Mouse (Mus musculus) kidney, embryonic 16.5 days (tissue): Measurements from ENCODE around the gene Cx3cl1. TPM values are rescaled to one million over a fixed set of nuclear protein-coding genes. Genes with fewer than 3 reads are reported as not detected.

Experiments
- ATAC-seq: fragments of 200-750 bp; cut with Nextera tagmentation; 2 replicates; pipeline ENCODE4 v1.8.0; 2017; ENCODE audit warnings: moderate TSS enrichment; ENCODE audit not compliant: low FRiP score, low TSS enrichment
- H3K27ac ChIP-seq: fragments of 300-500 bp; sonication (generic); 2 replicates; pipeline ENCODE4 v1.5.1; 2014; ENCODE audit warnings: low read length
- H3K27me3 ChIP-seq: fragments of 300-500 bp; sonication (generic); 2 replicates; pipeline ENCODE4 v1.6.1; 2014; ENCODE audit warnings: low read length, control low read depth, mixed read lengths; ENCODE audit not compliant: insufficient read depth
- H3K36me3 ChIP-seq: fragments of 300-500 bp; sonication (generic); 2 replicates; pipeline ENCODE4 v1.6.1; 2014; ENCODE audit warnings: low read length, control low read depth, mixed read lengths; ENCODE audit not compliant: insufficient read depth
- H3K4me1 ChIP-seq: fragments of 300-500 bp; sonication (generic); 2 replicates; pipeline ENCODE4 v1.6.1; 2014; ENCODE audit warnings: low read length, control low read depth, mixed read lengths; ENCODE audit not compliant: insufficient read depth
- H3K4me2 ChIP-seq: fragments of 300-500 bp; sonication (generic); replicated peaks from 2 replicates; pipeline ENCODE4 v1.6.1; 2014; ENCODE audit warnings: low read depth, low read length
- H3K4me3 ChIP-seq: fragments of 300-500 bp; sonication (generic); 2 replicates; pipeline ENCODE4 v1.5.1; 2014; ENCODE audit warnings: mild to moderate bottlenecking, low read length
- H3K9ac ChIP-seq: fragments of 300-500 bp; sonication (generic); replicated peaks from 2 replicates; pipeline ENCODE4 v1.6.1; 2014; ENCODE audit warnings: low read length
- H3K9me3 ChIP-seq: fragments of 300-500 bp; sonication (generic); 2 replicates; pipeline ENCODE4 v1.6.1; 2016; ENCODE audit warnings: low read length, control low read depth
- WGBS: fragments of 180-500 bp; shearing (Covaris S2); extraction: QIAGEN DNeasy Blood & Tissue Kit; methylation state at CpG from one replicate; pipeline ENCODE4 v1.1.7; 2014; 5-methylcytosine and 5-hydroxymethylcytosine counted together
- polyA plus RNA-seq: library from polyadenylated mRNA; unstranded; fragments of >200 nt; fragmentation: Nextera tagmentation; extraction: Ambion mirVana; gene quantifications from 2 replicates; pipeline ENCODE4 v1.2.1, GENCODE M21; 2015

Cx3cl1 gene
- polyA plus RNA-seq, 1 experiment from 2014 or later: 12.8 TPM

GRCm38 (mm10) chr8:94822637-94823560 lies 51.1 kb downstream of the Cx3cl1 start:
- ATAC-seq: peak; percentile 86
- Histone ChIP-seq H3K9ac (0 out of 2 replicates have a peak overlapping the region, but pooled peaks have one; percentile 35), H3K27ac (no peak overlapping the region), H3K36me3 (peaks cover 21% of the 10 kb centered on the region; the same call in 1 of the 2 replicates), H3K4me1 (peaks cover 5% of the 10 kb centered on the region; the same call in 1 of the 2 replicates), H3K9me3 (no peaks in the 10 kb centered on the region), H3K27me3 (no peaks in the 10 kb centered on the region), H3K4me3 (no peak overlapping the region), H3K4me2 (peak overlapping the region; percentile 30; the same call in 1 of the 2 replicates)
- WGBS: 37% methylated on average over 23 of the region's 23 CpGs

- H3K4me3 ChIP-seq: no peak overlapping the region
- peaks cover 33% of the 10 kb centered on the region for H3K36me3 ChIP-seq
- peaks cover 5% of the 10 kb centered on the region; the same call in 1 of the 2 replicates for H3K4me1 ChIP-seq
- H3K4me2 ChIP-seq: no peak overlapping the region
- 0 out of 2 replicates have a peak, but pooled peaks cover 2% of the 10 kb centered on the region for H3K9me3 ChIP-seq
- 91% methylated on average over 6 of the region's 6 CpGs for WGBS
- H3K27me3 ChIP-seq: no peaks in the 10 kb centered on the region
- H3K9ac ChIP-seq: no peak overlapping the region
- ATAC-seq: no peak
- no peak overlapping the region for H3K27ac ChIP-seq
Observed at GRCm38 (mm10) chr8:94825170-94825569, 53.4 kb downstream of the Cx3cl1 start.

- ATAC-seq: no peak
- H3K36me3 ChIP-seq: peaks cover 40% of the 10 kb centered on the region
Observed at GRCm38 (mm10) chr8:94826210-94826609, 54.4 kb downstream of the Cx3cl1 start.

GRCm38 (mm10) chr8:94828284-94828683 lies 56.5 kb downstream of the Cx3cl1 start:
- H3K9ac ChIP-seq: no peak overlapping the region
- ATAC-seq: no peak
- 86% methylated on average over 6 of the region's 6 CpGs for WGBS
- H3K4me2 ChIP-seq: no peak overlapping the region
- 0 out of 2 replicates have a peak, but pooled peaks cover 2% of the 10 kb centered on the region for H3K9me3 ChIP-seq
- H3K4me1 ChIP-seq: 0 out of 2 replicates have a peak, but pooled peaks cover under 1% of the 10 kb centered on the region
- no peak overlapping the region for H3K27ac ChIP-seq
- peaks cover 48% of the 10 kb centered on the region for H3K36me3 ChIP-seq
- no peaks in the 10 kb centered on the region for H3K27me3 ChIP-seq
- no peak overlapping the region for H3K4me3 ChIP-seq

More at GRCm38 (mm10) chr8:94826210-94826609, 54.4 kb downstream of the Cx3cl1 start:
- 94% methylated on average over 5 of the region's 5 CpGs for WGBS
- Histone ChIP-seq H3K9me3 (0 out of 2 replicates have a peak, but pooled peaks cover 2% of the 10 kb centered on the region), H3K4me2 (no peak overlapping the region), H3K9ac (no peak overlapping the region), H3K4me1 (peaks cover 5% of the 10 kb centered on the region; the same call in 1 of the 2 replicates), H3K27ac (no peak overlapping the region), H3K27me3 (no peaks in the 10 kb centered on the region), H3K4me3 (no peak overlapping the region)

Other genes starting within 250 kb of the Cx3cl1 start
- 10.2 and 13.5 TPM in 2 replicates for gene Cpne2, start 239.0 kb upstream of the Cx3cl1 start, polyA plus RNA-seq
- gene Rspry1, start 170.1 kb upstream of the Cx3cl1 start, polyA plus RNA-seq: 39.1 and 41.4 TPM in 2 replicates
- gene Fam192a, start 170.0 kb upstream of the Cx3cl1 start, polyA plus RNA-seq: 63.2 and 69.2 TPM in 2 replicates
- 133 and 135 TPM in 2 replicates for gene Arl2bp, start 105.4 kb upstream of the Cx3cl1 start, polyA plus RNA-seq
- 19.6 and 20.8 TPM in 2 replicates for gene Pllp, start 75.7 kb upstream of the Cx3cl1 start, polyA plus RNA-seq
- not detected in 2 replicates for gene Ccl22, start 26.4 kb upstream of the Cx3cl1 start, polyA plus RNA-seq
- 0.57 TPM in 1 of 2 replicates, not detected in the other for gene Ccl17, start 38.4 kb downstream of the Cx3cl1 start, polyA plus RNA-seq
- 100 and 110 TPM in 2 replicates for gene Coq9, start 66.3 kb downstream of the Cx3cl1 start, polyA plus RNA-seq
- 125 and 131 TPM in 2 replicates for gene Ciapin1, start 66.3 kb downstream of the Cx3cl1 start, polyA plus RNA-seq
- 157 and 179 TPM in 2 replicates for gene Polr2c, start 85.4 kb downstream of the Cx3cl1 start, polyA plus RNA-seq
- gene Dok4, start 104.3 kb downstream of the Cx3cl1 start, polyA plus RNA-seq: 34.8 and 39.3 TPM in 2 replicates
- gene Ccdc102a, start 146.1 kb downstream of the Cx3cl1 start, polyA plus RNA-seq: 20.1 and 21.0 TPM in 2 replicates
- 0.05 and 0.08 TPM in 2 replicates for gene Adgrg5, start 151.7 kb downstream of the Cx3cl1 start, polyA plus RNA-seq
- 66.2 and 67.8 TPM in 2 replicates for gene Adgrg1, start 202.7 kb downstream of the Cx3cl1 start, polyA plus RNA-seq
- gene Adgrg3, start 245.7 kb downstream of the Cx3cl1 start, polyA plus RNA-seq: 5.0 and 5.1 TPM in 2 replicates